Mouse (Mus musculus) C2C12 (cell line): ENCODE measurements around the gene Defb28.

Experiments
- CTCF ChIP-seq: IDR thresholded peaks from one replicate; pipeline ENCODE4 v1.5.1; 2011; ENCODE audit not compliant: control insufficient read depth, insufficient read depth, insufficient read length
- MYOD1 ChIP-seq: IDR thresholded peaks from one replicate; pipeline ENCODE4 v1.6.1; 2011; ENCODE audit warnings: low read depth; ENCODE audit not compliant: control insufficient read depth, insufficient read length

- TF ChIP-seq CTCF (no peak), MYOD1 (no peak)
Measured at GRCm38 (mm10) chr2:152500863-152501229, 17.2 kb upstream of the Defb28 start.
